In the genomic region with DNA sequence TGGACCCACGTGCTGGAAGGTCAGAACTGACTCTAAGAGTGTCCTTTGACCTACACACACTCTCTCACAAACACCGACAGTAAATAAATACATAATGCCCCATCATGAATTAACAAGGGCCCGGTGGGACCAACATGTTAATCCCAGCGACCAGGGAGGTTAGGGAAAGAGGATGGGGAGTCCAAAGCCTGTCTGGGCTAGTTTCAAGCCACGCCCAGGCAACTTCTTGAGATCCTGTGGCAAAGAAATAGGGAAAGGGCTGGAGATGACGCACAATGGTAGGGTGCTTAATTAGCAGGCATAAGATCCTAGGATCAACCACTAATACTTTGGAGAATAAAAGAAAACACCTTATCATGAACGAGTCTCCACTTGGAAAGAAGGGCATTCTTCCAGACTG, we compare ENCODE assay signal across 9 mouse cellular contexts. TPM values are rescaled to one million over a fixed set of nuclear protein-coding genes. Genes with fewer than 3 reads are reported as not detected.
DNase-seq lines count a peak whose midpoint lies in the region; ATAC-seq and TF ChIP-seq lines count a peak whose summit lies in the region.
"Had no signal": no experiment of that assay in that cellular context is flagged by ENCODE, and none has a peak within 500 bp of the region (broad histone marks: within the 10 kb centered on the region; RNA-seq: fewer than 3 reads in every experiment).

No protein-coding gene starts in this region.

- peaks cover 50% of the 10 kb centered on the region for H3K36me3 ChIP-seq in erythroblast, embryonic 14.5 days (ENCODE audit: control insufficient read depth)
- peaks cover 44% of the 10 kb centered on the region for H3K36me3 ChIP-seq in E14TG2a.4 (ENCODE audit: insufficient read depth, low read length)
- peaks cover 35% of the 10 kb centered on the region for H3K36me3 ChIP-seq in forebrain, postnatal 0 days (ENCODE audit: insufficient read depth)
- peaks cover 31% of the 10 kb centered on the region for H3K36me3 ChIP-seq in liver, embryonic 16.5 days (ENCODE audit: control insufficient read depth, insufficient read depth)

- 76% methylated on average over 7 of the region's 7 CpGs for WGBS in forebrain, postnatal 0 days
- 70% methylated on average over 7 of the region's 7 CpGs for WGBS in liver, embryonic 16.5 days (ENCODE audit: insufficient replicate concordance)

- H3K27me3 ChIP-seq in erythroblast, embryonic 14.5 days (ENCODE audit: control insufficient read depth): no peaks in the 10 kb centered on the region
- no peaks in the 10 kb centered on the region for H3K27me3 ChIP-seq in E14TG2a.4 (ENCODE audit: insufficient read depth, low read length)
- no peaks in the 10 kb centered on the region for H3K27me3 ChIP-seq in forebrain, postnatal 0 days (ENCODE audit: insufficient read depth, low read length)
- H3K27me3 ChIP-seq in liver, embryonic 16.5 days (ENCODE audit: control insufficient read depth, insufficient read depth, low read depth, low read length): no peaks in the 10 kb centered on the region

- H3K9me3 ChIP-seq in erythroblast, embryonic 14.5 days (ENCODE audit: control insufficient read depth, low read length): no peaks in the 10 kb centered on the region
- H3K9me3 ChIP-seq in E14TG2a.4 (ENCODE audit: low read length): no peaks in the 10 kb centered on the region
- no peaks in the 10 kb centered on the region for H3K9me3 ChIP-seq in forebrain, postnatal 0 days (ENCODE audit: low read length)
- no peaks in the 10 kb centered on the region for H3K9me3 ChIP-seq in liver, embryonic 16.5 days (replicated peaks; ENCODE audit: control insufficient read depth, low read length)

- H3K9ac ChIP-seq in forebrain, postnatal 0 days: no peak overlapping the region
- peak overlapping the region; percentile 17; the same call in 1 of the 2 replicates for H3K9ac ChIP-seq in liver, embryonic 16.5 days (ENCODE audit: low read depth, low read length)

- no peak for TF ChIP-seq CTCF in E14TG2a.4 (conservative IDR thresholded peaks at IDR 0.05; ENCODE audit: low read length)
- TF ChIP-seq CTCF in forebrain, postnatal 0 days (IDR thresholded peaks at IDR 0.05; ENCODE audit: low read depth): no peak

- no peak overlapping the region for H3K27ac ChIP-seq in forebrain, postnatal 0 days (ENCODE audit: low read depth, low read length)
- no peak overlapping the region for H3K27ac ChIP-seq in liver, embryonic 16.5 days (ENCODE audit: low read length)

- no peak for DNase-seq in forebrain, postnatal 0 days
- no peak for DNase-seq in adrenal gland, postnatal 36 days
- no peak for DNase-seq in right cerebral cortex, postnatal 36 days (ENCODE audit: low spot score in 2 of 2)
- DNase-seq in ovary, postnatal 10 days (ENCODE audit: low spot score): no peak
- DNase-seq: adrenal gland, postnatal 14 days had no signal

- H3K4me2 ChIP-seq in forebrain, postnatal 0 days (ENCODE audit: low read depth): peak overlapping the region; percentile 10; the same call in 1 of the 2 replicates
- peak overlapping the region; percentile 59 for H3K4me2 ChIP-seq in liver, embryonic 16.5 days (ENCODE audit: low read depth, low read length)

- H3K4me3 ChIP-seq in erythroblast, embryonic 14.5 days (replicated peaks): peak overlapping the region; percentile 70
- peak overlapping the region; percentile 97 for H3K4me3 ChIP-seq in E14TG2a.4 (replicated peaks; ENCODE audit: low read length)
- no peak overlapping the region for H3K4me3 ChIP-seq in forebrain, postnatal 0 days (ENCODE audit: low read depth, low read length)
- peak overlapping the region; percentile 50 for H3K4me3 ChIP-seq in liver, embryonic 16.5 days (ENCODE audit: low read depth, low read length)

- no peak for ATAC-seq in erythroblast, adult 5-6 weeks (replicated peaks; ENCODE audit: low FRiP score, poor library complexity, severe bottlenecking)
- ATAC-seq in forebrain, postnatal 0 days: no peak
- no peak for ATAC-seq in liver, embryonic 16.5 days (ENCODE audit: low read depth)

- H3K4me1 ChIP-seq in erythroblast, embryonic 14.5 days (ENCODE audit: control insufficient read depth): peaks cover 50% of the 10 kb centered on the region
- H3K4me1 ChIP-seq in E14TG2a.4 (replicated peaks; ENCODE audit: low read depth, low read length): peaks cover 64% of the 10 kb centered on the region
- H3K4me1 ChIP-seq in forebrain, postnatal 0 days (ENCODE audit: insufficient read depth): peaks cover 4% of the 10 kb centered on the region; the same call in 1 of the 2 replicates
- peaks cover 15% of the 10 kb centered on the region for H3K4me1 ChIP-seq in liver, embryonic 16.5 days (ENCODE audit: control insufficient read depth, low read depth, low read length)

RNA-seq across cellular contexts. Expression of a gene that starts 2.5 kb away (rescaled TPM):
- polyA plus RNA-seq in erythroblast, embryonic 14.5 days (2012): 7.1 and 9.1 TPM in 2 replicates
- 13.1 and 15.9 TPM in 2 replicates for total RNA-seq in erythroblast, adult 5-6 weeks (2015; ENCODE audit: low replicate concordance)
- total RNA-seq in erythroblast, adult 5-6 weeks (2017; ENCODE audit: low replicate concordance): 9.6 and 11.3 TPM in 2 replicates
- 42.4 and 44.7 TPM in 2 replicates for total RNA-seq in forebrain, postnatal 0 days (2014; rRNA removed)
- polyA plus RNA-seq in forebrain, postnatal 0 days (2015; fragmentation: Nextera tagmentation; extraction: Ambion mirVana): 39.0 and 42.8 TPM in 2 replicates
- polyA plus RNA-seq in liver, embryonic 16.5 days (2015; fragmentation: Nextera tagmentation; extraction: Ambion mirVana): 19.1 and 20.5 TPM in 2 replicates
- total RNA-seq in adrenal gland, postnatal 36 days (2021): 1 to 10 TPM; 4.3 to 9.6 TPM

RNA-seq across cellular contexts. Expression of a gene that starts 4.3 kb away (rescaled TPM):
- polyA plus RNA-seq in erythroblast, embryonic 14.5 days (2012): 2.8 and 3.4 TPM in 2 replicates
- 6.3 and 16.3 TPM in 2 replicates for total RNA-seq in erythroblast, adult 5-6 weeks (2015; ENCODE audit: low replicate concordance)
- 7.1 and 8.3 TPM in 2 replicates for total RNA-seq in erythroblast, adult 5-6 weeks (2017; ENCODE audit: low replicate concordance)
- 60.4 and 81.9 TPM in 2 replicates for total RNA-seq in forebrain, postnatal 0 days (2014; rRNA removed)
- 48.6 and 57.2 TPM in 2 replicates for polyA plus RNA-seq in forebrain, postnatal 0 days (2015; fragmentation: Nextera tagmentation; extraction: Ambion mirVana)
- 25.4 and 26.4 TPM in 2 replicates for polyA plus RNA-seq in liver, embryonic 16.5 days (2015; fragmentation: Nextera tagmentation; extraction: Ambion mirVana)
- total RNA-seq in adrenal gland, postnatal 36 days (2021): 10 to 100 TPM; 40.0 to 41.1 TPM

RNA-seq across cellular contexts. Expression of a gene that starts 9.8 kb away (rescaled TPM):
- polyA plus RNA-seq in erythroblast, embryonic 14.5 days (2012): 8.1 and 9.1 TPM in 2 replicates
- total RNA-seq in erythroblast, adult 5-6 weeks (2015; ENCODE audit: low replicate concordance): 48.1 and 55.3 TPM in 2 replicates
- 5.7 and 8.9 TPM in 2 replicates for total RNA-seq in erythroblast, adult 5-6 weeks (2017; ENCODE audit: low replicate concordance)
- total RNA-seq in forebrain, postnatal 0 days (2014; rRNA removed): 70.4 and 89.5 TPM in 2 replicates
- 142 and 146 TPM in 2 replicates for polyA plus RNA-seq in forebrain, postnatal 0 days (2015; fragmentation: Nextera tagmentation; extraction: Ambion mirVana)
- 88.9 and 95.7 TPM in 2 replicates for polyA plus RNA-seq in liver, embryonic 16.5 days (2015; fragmentation: Nextera tagmentation; extraction: Ambion mirVana)
- 10 to 100 TPM; 43.2 to 43.8 TPM for total RNA-seq in adrenal gland, postnatal 36 days (2021)

RNA-seq across cellular contexts. Expression of a gene that starts 23.1 kb away (rescaled TPM):
- 0.02 TPM in 1 of 2 replicates, not detected in the other for polyA plus RNA-seq in erythroblast, embryonic 14.5 days (2012)
- total RNA-seq in erythroblast, adult 5-6 weeks (2015; ENCODE audit: low replicate concordance): 1.0 and 1.2 TPM in 2 replicates
- total RNA-seq in erythroblast, adult 5-6 weeks (2017; ENCODE audit: low replicate concordance): 2.5 and 3.2 TPM in 2 replicates
- 0.67 and 1.2 TPM in 2 replicates for total RNA-seq in forebrain, postnatal 0 days (2014; rRNA removed)
- polyA plus RNA-seq in forebrain, postnatal 0 days (2015; fragmentation: Nextera tagmentation; extraction: Ambion mirVana): 0.92 and 1.1 TPM in 2 replicates
- polyA plus RNA-seq in liver, embryonic 16.5 days (2015; fragmentation: Nextera tagmentation; extraction: Ambion mirVana): 0.07 TPM in 2 replicates
- total RNA-seq in adrenal gland, postnatal 36 days (2021): not detected
- total RNA-seq: adrenal gland, postnatal 14 days had no signal

RNA-seq across cellular contexts. Expression of a gene that starts 23.5 kb away (rescaled TPM):
- 24.4 and 25.6 TPM in 2 replicates for polyA plus RNA-seq in erythroblast, embryonic 14.5 days (2012)
- total RNA-seq in erythroblast, adult 5-6 weeks (2015; ENCODE audit: low replicate concordance): 514 and 565 TPM in 2 replicates
- total RNA-seq in erythroblast, adult 5-6 weeks (2017; ENCODE audit: low replicate concordance): 620 and 633 TPM in 2 replicates
- total RNA-seq in forebrain, postnatal 0 days (2014; rRNA removed): 9.8 and 13.6 TPM in 2 replicates
- polyA plus RNA-seq in forebrain, postnatal 0 days (2015; fragmentation: Nextera tagmentation; extraction: Ambion mirVana): 3.5 and 4.5 TPM in 2 replicates
- polyA plus RNA-seq in liver, embryonic 16.5 days (2015; fragmentation: Nextera tagmentation; extraction: Ambion mirVana): 44.3 and 50.1 TPM in 2 replicates
- total RNA-seq in adrenal gland, postnatal 36 days (2021): 10 to 100 TPM; 23.7 to 24.0 TPM
